Mouse (Mus musculus): ENCODE data around the gene Shc1. TPM values are rescaled to one million over a fixed set of nuclear protein-coding genes. Genes with fewer than 3 reads are reported as not detected.

Gene Shc1
- polyA plus RNA-seq, 1 experiment from 2014 or later = 97.5 TPM

GRCm38 (mm10) chr3:89458372-89458964, 40.2 kb downstream of the Shc1 start:
- peaks cover 12% of the 10 kb centered on the region for H3K4me1 ChIP-seq
- H3K27me3 ChIP-seq = no peaks in the 10 kb centered on the region
- peak overlapping the region; percentile 58 for H3K4me2 ChIP-seq (replicated peaks)
- H3K36me3 ChIP-seq = peaks cover 7% of the 10 kb centered on the region; the same call in 1 of the 2 replicates
- peak overlapping the region; percentile 70 for H3K4me3 ChIP-seq
- H3K27ac ChIP-seq = peak overlapping the region; percentile 82; the same call in 1 of the 2 replicates
- no peak for ATAC-seq (ENCODE audit: insufficient number of reproducible peaks, insufficient read depth, low FRiP score, low TSS enrichment)
- H3K9ac ChIP-seq = no peak overlapping the region
- H3K9me3 ChIP-seq = no peaks in the 10 kb centered on the region
- WGBS = 49% methylated on average over 13 of the region's 13 CpGs

GRCm38 (mm10) chr3:89458965-89459807, 40.9 kb downstream of the Shc1 start:
- H3K9me3 ChIP-seq = no peaks in the 10 kb centered on the region
- H3K27me3 ChIP-seq = no peaks in the 10 kb centered on the region

GRCm38 (mm10) chr3:89468268-89468667, 50.0 kb downstream of the Shc1 start:
- Histone ChIP-seq H3K9me3 (no peaks in the 10 kb centered on the region), H3K27ac (no peak overlapping the region), H3K4me2 (replicated peaks) (no peak overlapping the region), H3K27me3 (no peaks in the 10 kb centered on the region), H3K9ac (no peak overlapping the region), H3K36me3 (peaks cover 22% of the 10 kb centered on the region; the same call in 1 of the 2 replicates), H3K4me3 (no peak overlapping the region), H3K4me1 (no peaks in the 10 kb centered on the region)
- ATAC-seq (ENCODE audit: insufficient number of reproducible peaks, insufficient read depth, low FRiP score, low TSS enrichment) = no peak
- WGBS = 57% methylated on average over 4 of the region's 4 CpGs

More at GRCm38 (mm10) chr3:89458965-89459807, 40.9 kb downstream of the Shc1 start:
- WGBS = 2% methylated on average over 35 of the region's 36 CpGs
- Histone ChIP-seq H3K9ac (peak overlapping the region; percentile 75), H3K36me3 (peaks cover 7% of the 10 kb centered on the region; the same call in 1 of the 2 replicates), H3K4me3 (peak overlapping the region; percentile 70), H3K4me1 (peaks cover 12% of the 10 kb centered on the region), H3K4me2 (replicated peaks) (peak overlapping the region; percentile 58), H3K27ac (peak overlapping the region; percentile 82)
- peak; percentile 50; the same call in 1 of the 2 replicates for ATAC-seq (ENCODE audit: insufficient number of reproducible peaks, insufficient read depth, low FRiP score, low TSS enrichment)

- no peaks in the 10 kb centered on the region for H3K27me3 ChIP-seq
- no peak for ATAC-seq (ENCODE audit: insufficient number of reproducible peaks, insufficient read depth, low FRiP score, low TSS enrichment)
- peaks cover 20% of the 10 kb centered on the region; the same call in 1 of the 2 replicates for H3K36me3 ChIP-seq
- H3K9ac ChIP-seq = no peak overlapping the region
- H3K4me2 ChIP-seq (replicated peaks) = no peak overlapping the region
- no peaks in the 10 kb centered on the region for H3K4me1 ChIP-seq
- no peaks in the 10 kb centered on the region for H3K9me3 ChIP-seq
- H3K4me3 ChIP-seq = no peak overlapping the region
- no peak overlapping the region for H3K27ac ChIP-seq
- WGBS = 77% methylated on average over 7 of the region's 7 CpGs
Observed at GRCm38 (mm10) chr3:89472280-89472679, 54.0 kb downstream of the Shc1 start.

GRCm38 (mm10) chr3:89473838-89474237, 55.6 kb downstream of the Shc1 start:
- no peak overlapping the region for H3K27ac ChIP-seq
- no peak overlapping the region for H3K9ac ChIP-seq
- ATAC-seq (ENCODE audit: insufficient number of reproducible peaks, insufficient read depth, low FRiP score, low TSS enrichment) = no peak
- 76% methylated on average over 6 of the region's 6 CpGs for WGBS
- H3K36me3 ChIP-seq = peaks cover 7% of the 10 kb centered on the region; the same call in 1 of the 2 replicates
- no peak overlapping the region for H3K4me2 ChIP-seq (replicated peaks)
- H3K9me3 ChIP-seq = no peaks in the 10 kb centered on the region
- H3K4me3 ChIP-seq = no peak overlapping the region
- no peaks in the 10 kb centered on the region for H3K4me1 ChIP-seq
- H3K27me3 ChIP-seq = no peaks in the 10 kb centered on the region

- H3K36me3 ChIP-seq = no peaks in the 10 kb centered on the region
Observed at GRCm38 (mm10) chr3:89479055-89479454, 60.8 kb downstream of the Shc1 start.

More at GRCm38 (mm10) chr3:89479055-89479454, 60.8 kb downstream of the Shc1 start:
- no peak overlapping the region for H3K4me3 ChIP-seq
- no peaks in the 10 kb centered on the region for H3K27me3 ChIP-seq
- 75% methylated on average over 6 of the region's 6 CpGs for WGBS
- no peak for ATAC-seq (ENCODE audit: insufficient number of reproducible peaks, insufficient read depth, low FRiP score, low TSS enrichment)
- H3K9ac ChIP-seq = no peak overlapping the region
- H3K27ac ChIP-seq = no peak overlapping the region
- H3K4me1 ChIP-seq = no peaks in the 10 kb centered on the region
- H3K4me2 ChIP-seq (replicated peaks) = no peak overlapping the region
- no peaks in the 10 kb centered on the region for H3K9me3 ChIP-seq

Other genes starting within 250 kb of the Shc1 start
- gene Scamp3, start 241.0 kb upstream of the Shc1 start, polyA plus RNA-seq (2016; fragmentation: Nextera tagmentation; extraction: Ambion mirVana) = 108 and 109 TPM in 2 replicates
- 30.9 and 37.2 TPM in 2 replicates for gene Fam189b, start 235.3 kb upstream of the Shc1 start, polyA plus RNA-seq (2016; fragmentation: Nextera tagmentation; extraction: Ambion mirVana)
- 33.2 and 34.9 TPM in 2 replicates for gene Gba, start 215.5 kb upstream of the Shc1 start, polyA plus RNA-seq (2016; fragmentation: Nextera tagmentation; extraction: Ambion mirVana)
- 42.6 and 46.2 TPM in 2 replicates for gene Thbs3, start 203.3 kb upstream of the Shc1 start, polyA plus RNA-seq (2016; fragmentation: Nextera tagmentation; extraction: Ambion mirVana)
- 208 and 211 TPM in 2 replicates for gene Mtx1, start 191.4 kb upstream of the Shc1 start, polyA plus RNA-seq (2016; fragmentation: Nextera tagmentation; extraction: Ambion mirVana)
- 0.78 and 1.6 TPM in 2 replicates for gene Muc1, start 189.4 kb upstream of the Shc1 start, polyA plus RNA-seq (2016; fragmentation: Nextera tagmentation; extraction: Ambion mirVana)
- 297 and 306 TPM in 2 replicates for gene Krtcap2, start 172.5 kb upstream of the Shc1 start, polyA plus RNA-seq (2016; fragmentation: Nextera tagmentation; extraction: Ambion mirVana)
- gene Trim46, start 172.1 kb upstream of the Shc1 start, polyA plus RNA-seq (2016; fragmentation: Nextera tagmentation; extraction: Ambion mirVana) = 6.2 and 7.7 TPM in 2 replicates
- gene Dpm3, start 159.1 kb upstream of the Shc1 start, polyA plus RNA-seq (2016; fragmentation: Nextera tagmentation; extraction: Ambion mirVana) = 101 and 103 TPM in 2 replicates
- gene Slc50a1, start 147.9 kb upstream of the Shc1 start, polyA plus RNA-seq (2016; fragmentation: Nextera tagmentation; extraction: Ambion mirVana) = 56.6 and 62.0 TPM in 2 replicates
- gene Efna1, start 137.3 kb upstream of the Shc1 start, polyA plus RNA-seq (2016; fragmentation: Nextera tagmentation; extraction: Ambion mirVana) = 32.6 and 36.1 TPM in 2 replicates
- gene Efna3, start 95.5 kb upstream of the Shc1 start, polyA plus RNA-seq (2016; fragmentation: Nextera tagmentation; extraction: Ambion mirVana) = 12.8 and 15.8 TPM in 2 replicates
- gene Efna4, start 80.4 kb upstream of the Shc1 start, polyA plus RNA-seq (2016; fragmentation: Nextera tagmentation; extraction: Ambion mirVana) = 47.1 and 48.8 TPM in 2 replicates
- gene Adam15, start 68.4 kb upstream of the Shc1 start, polyA plus RNA-seq (2016; fragmentation: Nextera tagmentation; extraction: Ambion mirVana) = 42.7 and 45.5 TPM in 2 replicates
- 0.13 and 0.38 TPM in 2 replicates for gene Dcst2, start 56.5 kb upstream of the Shc1 start, polyA plus RNA-seq (2016; fragmentation: Nextera tagmentation; extraction: Ambion mirVana)
- 0.32 and 0.57 TPM in 2 replicates for gene Dcst1, start 53.2 kb upstream of the Shc1 start, polyA plus RNA-seq (2016; fragmentation: Nextera tagmentation; extraction: Ambion mirVana)
- gene Zbtb7b, start 23.7 kb upstream of the Shc1 start, polyA plus RNA-seq (2016; fragmentation: Nextera tagmentation; extraction: Ambion mirVana) = 0.83 and 1.9 TPM in 2 replicates
- 0.09 and 0.64 TPM in 2 replicates for gene Lenep, start 15.7 kb upstream of the Shc1 start, polyA plus RNA-seq (2016; fragmentation: Nextera tagmentation; extraction: Ambion mirVana)
- gene Flad1, start 6.6 kb upstream of the Shc1 start, polyA plus RNA-seq (2016; fragmentation: Nextera tagmentation; extraction: Ambion mirVana) = 30.3 TPM in 2 replicates
- gene Cks1b, start 60 bp upstream of the Shc1 start, polyA plus RNA-seq (2016; fragmentation: Nextera tagmentation; extraction: Ambion mirVana) = 480 and 499 TPM in 2 replicates
- 67.3 and 67.9 TPM in 2 replicates for gene Pygo2, start 11.8 kb downstream of the Shc1 start, polyA plus RNA-seq (2016; fragmentation: Nextera tagmentation; extraction: Ambion mirVana)
- gene Pbxip1, start 18.3 kb downstream of the Shc1 start, polyA plus RNA-seq (2016; fragmentation: Nextera tagmentation; extraction: Ambion mirVana) = 29.8 and 30.1 TPM in 2 replicates
- gene Pmvk, start 36.1 kb downstream of the Shc1 start, polyA plus RNA-seq (2016; fragmentation: Nextera tagmentation; extraction: Ambion mirVana) = 57.0 and 58.8 TPM in 2 replicates
- 2.1 and 2.5 TPM in 2 replicates for gene Kcnn3, start 101.7 kb downstream of the Shc1 start, polyA plus RNA-seq (2016; fragmentation: Nextera tagmentation; extraction: Ambion mirVana)